8 mouse cellular contexts compared by ENCODE assay signal in genomic region chr10:77007433-77008108, GRCm38 (mm10). TPM values are rescaled to one million over a fixed set of nuclear protein-coding genes. Genes with fewer than 3 reads are reported as not detected.
DNase-seq lines count a peak whose midpoint lies in the region; ATAC-seq lines count a peak whose summit lies in the region.

No protein-coding gene starts in this region.

- no peak overlapping the region for H3K4me3 ChIP-seq in heart, embryonic 10.5 days
- H3K4me3 ChIP-seq in hindbrain, embryonic 10.5 days, result 0 out of 2 replicates have a peak overlapping the region, but pooled peaks have one; percentile 1
- no peak overlapping the region for H3K4me3 ChIP-seq in limb, embryonic 11.5 days (ENCODE audit: low read depth, low read length)

- peak overlapping the region; percentile 50 for H3K27ac ChIP-seq in heart, embryonic 10.5 days
- H3K27ac ChIP-seq in hindbrain, embryonic 10.5 days, result peak overlapping the region; percentile 83
- H3K27ac ChIP-seq in limb, embryonic 11.5 days (replicated peaks; ENCODE audit: low read depth, low read length), result peak overlapping the region; percentile 3; the same call in 1 of the 2 replicates

- intact Hi-C loops in heart, postnatal 25 days (cut with DNase I), result no loop called here

- H3K27me3 ChIP-seq in heart, embryonic 10.5 days (ENCODE audit: insufficient read depth, poor library complexity, severe bottlenecking), result no peaks in the 10 kb centered on the region
- H3K27me3 ChIP-seq in hindbrain, embryonic 10.5 days (ENCODE audit: insufficient read depth, poor library complexity, severe bottlenecking), result no peaks in the 10 kb centered on the region
- no peaks in the 10 kb centered on the region for H3K27me3 ChIP-seq in limb, embryonic 11.5 days (ENCODE audit: control insufficient read depth, insufficient read depth, low read length)

- H3K4me2 ChIP-seq in limb, embryonic 11.5 days (ENCODE audit: low read depth, severe bottlenecking), result no peak overlapping the region

- ATAC-seq in limb, embryonic 11.5 days (ENCODE audit: insufficient number of reproducible peaks, low FRiP score, low TSS enrichment, low read depth), result no peak

- peaks cover 18% of the 10 kb centered on the region for H3K4me1 ChIP-seq in heart, embryonic 10.5 days
- peaks cover 44% of the 10 kb centered on the region for H3K4me1 ChIP-seq in hindbrain, embryonic 10.5 days (replicated peaks)
- H3K4me1 ChIP-seq in limb, embryonic 11.5 days (ENCODE audit: control insufficient read depth, insufficient read depth, low read length), result peaks cover 13% of the 10 kb centered on the region

- no peak overlapping the region for H3K9ac ChIP-seq in limb, embryonic 11.5 days (ENCODE audit: low read length)

- no peaks in the 10 kb centered on the region for H3K36me3 ChIP-seq in heart, embryonic 10.5 days
- no peaks in the 10 kb centered on the region for H3K36me3 ChIP-seq in hindbrain, embryonic 10.5 days
- no peaks in the 10 kb centered on the region for H3K36me3 ChIP-seq in limb, embryonic 11.5 days (ENCODE audit: control insufficient read depth, insufficient read depth, low read length)

- DNase-seq in heart, embryonic 10.5 days (ENCODE audit: low spot score), result no peak
- DNase-seq in heart, postnatal 25 days (ENCODE audit: low spot score), result no peak
- peak; percentile 81 for DNase-seq in hindbrain, embryonic 10.5 days (ENCODE audit: low spot score)
- peak; percentile 67 for DNase-seq in limb, embryonic 11.5 days (ENCODE audit: low spot score)
- peak; percentile 49 for DNase-seq in retina, embryonic 14.5 days (ENCODE audit: low spot score)
- DNase-seq in layer of hippocampus, adult 11-12 months (ENCODE audit: low spot score), result no peak
- DNase-seq in natural killer cell, adult 2 months (ENCODE audit: low spot score in 2 of 2), result no peak
- DNase-seq in thymus, postnatal 14 days, result no peak

- no peaks in the 10 kb centered on the region for H3K9me3 ChIP-seq in heart, embryonic 10.5 days
- H3K9me3 ChIP-seq in hindbrain, embryonic 10.5 days, result no peaks in the 10 kb centered on the region
- H3K9me3 ChIP-seq in limb, embryonic 11.5 days (ENCODE audit: control insufficient read depth, low read length), result no peaks in the 10 kb centered on the region

- 42% methylated on average over 8 of the region's 8 CpGs for WGBS in heart, embryonic 10.5 days
- 27% methylated on average over 8 of the region's 8 CpGs for WGBS in hindbrain, embryonic 10.5 days
- 26% methylated on average over 8 of the region's 8 CpGs for WGBS in limb, embryonic 11.5 days

RNA-seq across cellular contexts. Expression of gene Slc19a1, which starts 24.5 kb away (rescaled TPM):
- polyA plus RNA-seq in heart, embryonic 10.5 days (2016; fragmentation: Nextera tagmentation; extraction: Ambion mirVana), result 18.7 and 26.5 TPM in 2 replicates
- 1 to 10 TPM; 4.5 to 6.2 TPM for total RNA-seq in heart, postnatal 25 days (2021)
- polyA plus RNA-seq in hindbrain, embryonic 10.5 days (2016; fragmentation: Nextera tagmentation; extraction: Ambion mirVana), result 32.4 and 32.7 TPM in 2 replicates
- 29.2 and 34.1 TPM in 2 replicates for polyA plus RNA-seq in limb, embryonic 11.5 days (2014; fragmentation: Nextera tagmentation; extraction: Ambion mirVana)

RNA-seq across cellular contexts. Expression of gene Pcbp3, which starts 45.9 kb away (rescaled TPM):
- 14.3 and 23.2 TPM in 2 replicates for polyA plus RNA-seq in heart, embryonic 10.5 days (2016; fragmentation: Nextera tagmentation; extraction: Ambion mirVana)
- 1 to 10 TPM; 2.9 to 6.7 TPM for total RNA-seq in heart, postnatal 25 days (2021)
- polyA plus RNA-seq in hindbrain, embryonic 10.5 days (2016; fragmentation: Nextera tagmentation; extraction: Ambion mirVana), result 89.5 and 94.7 TPM in 2 replicates
- polyA plus RNA-seq in limb, embryonic 11.5 days (2014; fragmentation: Nextera tagmentation; extraction: Ambion mirVana), result 19.4 and 21.2 TPM in 2 replicates

Comparison
In these comparisons a context has a peak if more than half of its experiments do, and no peak if none do; other contexts are left out.
1. DNase-seq: peak in hindbrain, embryonic 10.5 days (single experiment), limb, embryonic 11.5 days (single experiment) and retina, embryonic 14.5 days (single experiment); none in heart, embryonic 10.5 days (single experiment), heart, postnatal 25 days (single experiment), layer of hippocampus, adult 11-12 months (single experiment), natural killer cell, adult 2 months (0 of 2) and thymus, postnatal 14 days (single experiment).
2. H3K27ac ChIP-seq: peak in every context shown above with its lines; median percentile 83 in hindbrain, embryonic 10.5 days; 50 in heart, embryonic 10.5 days; 3 in limb, embryonic 11.5 days.